Mouse (Mus musculus): ENCODE measurements around the gene Dvl3.

Gene Dvl3

DNA sequence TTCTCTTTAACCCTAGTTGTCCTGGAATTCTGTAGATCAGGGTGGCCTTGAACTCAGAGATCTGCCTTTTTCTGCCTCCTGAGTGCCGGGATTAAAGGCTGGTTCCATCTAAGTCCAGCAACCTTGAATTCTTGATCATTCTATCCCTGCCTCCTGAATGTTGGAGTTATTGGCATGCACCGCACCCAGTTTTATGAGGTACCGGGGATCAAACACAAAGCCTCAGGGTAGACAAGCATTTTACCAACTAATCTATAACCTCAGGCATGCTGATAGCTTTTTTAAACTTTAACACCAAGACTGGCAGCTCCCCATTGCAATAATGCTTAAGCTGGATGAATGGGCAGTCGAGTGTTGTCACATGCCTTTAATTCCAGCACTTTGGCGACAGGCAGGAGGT, 30.6 kb downstream of the Dvl3 start:
- no peak for DNase-seq (ENCODE audit: low read depth, low spot score)

DNA sequence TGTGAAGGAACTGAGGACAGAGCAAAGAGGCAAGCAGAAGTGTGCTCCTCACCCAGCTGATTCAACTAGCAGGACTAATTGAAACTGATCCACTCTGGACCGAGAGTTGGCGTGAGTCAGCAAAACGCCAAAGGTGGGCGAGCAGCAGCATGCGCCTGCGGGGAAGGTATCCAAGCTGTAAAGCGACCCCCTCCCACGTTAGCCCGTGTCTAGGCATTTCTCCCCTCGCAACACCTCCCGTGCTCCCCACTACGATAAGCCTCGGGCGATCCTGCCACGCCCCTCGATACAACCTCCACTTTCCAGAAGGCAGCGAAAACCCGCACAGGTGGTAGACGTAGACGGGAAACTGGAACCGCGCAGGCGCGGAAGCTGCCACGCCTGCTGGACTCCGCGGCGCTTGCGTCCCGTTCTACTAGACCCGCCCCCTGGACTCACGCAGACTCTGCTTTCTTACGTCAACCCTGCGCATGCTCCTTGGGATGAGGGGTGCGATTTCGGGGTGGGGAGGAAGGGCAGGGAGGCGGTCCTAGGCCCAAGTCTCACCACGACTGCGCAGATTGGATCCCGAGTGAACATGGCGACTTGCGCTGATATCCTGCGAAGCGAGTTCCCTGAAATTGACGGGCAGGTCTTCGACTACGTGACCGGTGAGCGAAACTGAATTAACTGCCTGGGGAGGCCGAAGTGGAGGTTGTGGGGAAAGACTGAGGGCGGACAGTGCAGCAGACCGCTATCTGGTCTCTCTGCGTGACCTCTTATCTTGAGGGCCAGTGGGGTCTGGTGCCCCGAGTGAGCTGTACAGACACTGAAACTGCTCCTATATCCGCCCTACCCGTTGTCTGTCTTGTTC, 31.5 kb downstream of the Dvl3 start, which contains the start of gene Abcf3:
TSS of gene Abcf3 (plus strand) at position 482 of the 853 bp plus-strand sequence.
- DNase-seq (ENCODE audit: low read depth, low spot score): peak; percentile 99

DNA sequence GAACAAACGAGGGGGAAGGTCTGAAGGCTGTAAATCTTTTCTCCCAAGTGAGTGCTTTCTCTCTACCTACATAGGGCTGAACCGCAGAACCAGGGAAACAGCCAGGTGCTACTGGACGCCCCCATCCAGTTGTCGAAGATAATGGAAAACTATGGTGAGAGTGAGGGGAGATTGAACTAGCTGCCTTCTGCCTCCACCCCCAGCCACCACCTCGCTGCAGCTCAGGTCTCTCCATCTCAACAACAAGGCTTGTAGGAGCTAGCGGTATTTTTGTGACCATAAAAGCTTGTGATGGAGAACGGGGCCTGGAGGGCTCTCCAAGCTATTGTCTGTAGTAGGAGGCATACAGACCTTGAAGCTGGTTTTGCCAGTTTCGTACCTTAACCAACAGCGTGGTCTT, 32.4 kb downstream of the Dvl3 start:
- no peak for DNase-seq (ENCODE audit: low read depth, low spot score)

DNA sequence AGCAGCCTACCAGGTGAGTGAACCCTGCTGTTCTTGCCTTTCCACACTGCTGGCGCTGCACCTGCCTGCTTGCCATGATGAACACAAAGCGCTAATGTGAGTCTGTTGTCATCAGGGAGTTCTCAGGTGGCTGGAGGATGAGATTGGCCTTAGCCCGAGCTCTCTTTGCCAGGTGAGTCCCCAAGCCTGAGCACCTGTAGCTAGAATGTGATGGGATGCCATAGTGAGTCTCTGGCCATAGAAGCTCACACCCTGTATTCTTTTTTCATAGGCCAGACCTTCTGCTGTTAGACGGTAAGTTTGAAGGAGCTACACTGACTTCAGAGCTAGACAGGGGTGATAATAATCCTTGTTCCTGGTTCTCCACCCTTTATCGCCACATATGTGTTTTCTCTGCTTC, 34.9 kb downstream of the Dvl3 start:
- no peak for DNase-seq (ENCODE audit: low read depth, low spot score)

DNA sequence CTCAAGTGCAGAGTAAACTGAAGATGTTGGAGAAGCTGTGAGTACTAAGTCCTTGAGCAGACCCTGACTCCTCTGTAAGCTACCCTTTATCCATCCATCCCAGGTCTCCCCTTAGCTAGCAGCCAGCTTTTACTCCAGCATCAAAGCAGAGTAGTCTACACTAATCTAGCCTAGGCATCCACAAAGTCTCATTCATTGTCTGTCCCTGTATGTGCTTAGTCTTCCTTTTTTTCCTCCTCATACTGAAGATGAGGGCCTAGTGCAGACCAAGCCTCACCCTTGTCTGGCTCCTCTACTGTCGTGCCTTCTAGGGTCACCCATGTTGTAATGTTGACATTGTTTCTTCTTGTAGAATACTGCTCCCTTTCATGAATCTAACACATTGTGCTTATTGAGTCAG, 35.8 kb downstream of the Dvl3 start:
- no peak for DNase-seq (ENCODE audit: low read depth, low spot score)

DNA sequence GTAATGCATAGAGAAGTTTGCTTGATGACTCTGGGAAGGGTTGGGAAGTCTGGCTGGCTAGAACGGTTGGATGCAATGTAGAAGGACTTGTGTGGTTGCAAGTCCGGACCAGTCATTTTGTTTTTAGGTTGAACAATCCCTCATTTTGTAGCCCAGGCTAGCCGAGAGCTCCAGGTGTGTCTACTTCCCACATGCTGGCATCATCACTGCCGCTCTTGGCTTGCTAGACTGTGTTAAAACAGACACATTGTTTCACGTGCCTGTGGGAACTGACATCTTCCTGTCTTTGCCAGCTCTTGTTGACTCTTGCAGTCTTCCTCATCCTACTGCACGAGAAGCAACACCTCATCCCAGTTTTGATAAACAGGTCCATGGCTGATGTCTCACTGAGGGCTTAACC, 38.2 kb downstream of the Dvl3 start:
- DNase-seq (ENCODE audit: low read depth, low spot score): no peak

DNA sequence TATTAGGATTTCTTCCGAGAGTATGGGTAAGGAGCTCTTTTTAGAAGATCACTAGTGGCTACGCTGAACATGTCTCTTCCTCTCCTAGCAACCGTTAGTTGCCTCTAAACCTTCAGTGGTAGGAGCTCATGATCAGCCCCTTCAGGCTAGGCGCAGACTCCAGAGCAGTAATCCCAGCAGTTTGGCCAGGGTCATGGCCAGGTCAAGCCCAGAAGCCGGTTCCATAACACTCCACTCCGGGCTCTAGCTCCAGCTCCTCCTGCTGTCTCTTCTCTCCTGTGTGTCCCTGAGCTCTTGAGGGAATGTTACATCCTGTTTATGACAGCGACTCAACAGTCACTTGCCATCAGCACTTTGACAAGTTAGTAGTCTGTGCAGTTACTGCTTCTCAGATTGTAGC, 40.6 kb downstream of the Dvl3 start:
- no peak for DNase-seq (ENCODE audit: low read depth, low spot score)

DNA sequence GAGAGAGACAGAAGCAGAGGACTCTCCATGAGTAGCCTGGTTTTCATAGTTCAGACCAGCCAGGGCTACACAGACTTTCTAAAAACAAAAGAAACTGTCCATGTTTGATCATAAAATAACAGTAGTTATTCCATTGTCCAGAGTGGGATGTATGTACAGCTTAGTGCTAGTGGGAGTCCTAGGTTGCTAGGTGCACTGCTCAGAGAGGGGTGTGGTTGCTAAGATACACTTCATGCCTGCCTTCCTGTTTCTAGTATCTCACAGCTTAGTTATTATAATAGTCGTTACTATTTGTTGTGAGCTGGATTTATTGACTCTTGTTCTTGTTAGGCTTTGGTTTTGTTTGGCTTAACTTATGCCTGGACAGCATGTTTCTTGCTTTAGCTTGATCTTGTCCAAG, 48.3 kb downstream of the Dvl3 start:
- DNase-seq (ENCODE audit: low read depth, low spot score): no peak
